Mouse (Mus musculus) heart, embryonic 16.5 days (tissue): ENCODE data around the gene Timm23. TPM values are rescaled to one million over a fixed set of nuclear protein-coding genes. Genes with fewer than 3 reads are reported as not detected.
"Not testable (repeated sequence)": the region's sequence is repeated elsewhere in the genome, so short reads cannot be mapped to it uniquely, and the experiment has no call there.

Experiments used
- ATAC-seq: fragments of 200-750 bp; cut with Nextera tagmentation; replicated peaks from 2 replicates; pipeline ENCODE4 v1.8.0; 2017; ENCODE audit warnings: moderate number of reproducible peaks; ENCODE audit not compliant: insufficient read depth, low FRiP score; ENCODE audit errors: extremely low read depth
- H3K27ac ChIP-seq: fragments of 300-500 bp; sonication (generic); 2 replicates; pipeline ENCODE4 v1.5.1; 2014; ENCODE audit warnings: mild to moderate bottlenecking, low read length, control low read depth, moderate library complexity
- H3K27me3 ChIP-seq: fragments of 300-500 bp; sonication (generic); 2 replicates; pipeline ENCODE4 v1.6.1; 2014; ENCODE audit warnings: low read length, mixed read lengths; ENCODE audit not compliant: control insufficient read depth, insufficient read depth
- H3K36me3 ChIP-seq: fragments of 300-500 bp; sonication (generic); 2 replicates; pipeline ENCODE4 v1.6.1; 2014; ENCODE audit not compliant: control insufficient read depth, insufficient read depth
- H3K4me1 ChIP-seq: fragments of 300-500 bp; sonication (generic); 2 replicates; pipeline ENCODE4 v1.6.1; 2014; ENCODE audit warnings: low read length, mixed read lengths; ENCODE audit not compliant: control insufficient read depth, insufficient read depth
- H3K4me2 ChIP-seq: fragments of 300-500 bp; sonication (generic); 2 replicates; pipeline ENCODE4 v1.6.1; 2014; ENCODE audit warnings: low read depth, mild to moderate bottlenecking, control low read depth, low read length
- H3K4me3 ChIP-seq: fragments of 300-500 bp; sonication (generic); 2 replicates; pipeline ENCODE4 v1.5.1; 2014; ENCODE audit warnings: mild to moderate bottlenecking, control low read depth, low read length
- H3K9ac ChIP-seq: fragments of 300-500 bp; sonication (generic); 2 replicates; pipeline ENCODE4 v1.6.1; 2014; ENCODE audit warnings: low read length, control low read depth
- H3K9me3 ChIP-seq: fragments of 300-500 bp; sonication (generic); replicated peaks from 2 replicates; pipeline ENCODE4 v1.6.1; 2016; ENCODE audit warnings: low read length; ENCODE audit not compliant: control insufficient read depth
- WGBS: fragments of 180-500 bp; shearing (Covaris S2); extraction: QIAGEN DNeasy Blood & Tissue Kit; methylation state at CpG from one replicate; pipeline ENCODE4 v1.1.7; 2014; 5-methylcytosine and 5-hydroxymethylcytosine counted together
- polyA plus RNA-seq: library from polyadenylated mRNA; unstranded; fragments of >200 nt; fragmentation: Nextera tagmentation; extraction: Ambion mirVana; gene quantifications from 2 replicates; pipeline ENCODE4 v1.2.1, GENCODE M21; 2015

Timm23 gene
- polyA plus RNA-seq, 1 experiment from 2014 or later: 274 TPM

GRCm38 (mm10) chr14:32191926-32192325, 9.8 kb downstream of the Timm23 start:
- Histone ChIP-seq H3K27ac (no peak overlapping the region), H3K27me3 (no peaks in the 10 kb centered on the region), H3K4me1 (no peaks in the 10 kb centered on the region), H3K9me3 (no peaks in the 10 kb centered on the region), H3K36me3 (peaks cover 46% of the 10 kb centered on the region), H3K4me2 (no peak overlapping the region), H3K9ac (no peak overlapping the region), H3K4me3 (no peak overlapping the region)
- ATAC-seq: no peak
- WGBS: 65% methylated on average over 5 of the region's 5 CpGs

- Histone ChIP-seq H3K4me1 (no peaks in the 10 kb centered on the region), H3K4me2 (no peak overlapping the region), H3K9ac (no peak overlapping the region), H3K27me3 (no peaks in the 10 kb centered on the region), H3K27ac (no peak overlapping the region), H3K4me3 (no peak overlapping the region), H3K36me3 (peaks cover 43% of the 10 kb centered on the region), H3K9me3 (no peaks in the 10 kb centered on the region)
- ATAC-seq: no peak
- 83% methylated on average over 6 of the region's 6 CpGs for WGBS
These were observed 10.9 kb downstream of the Timm23 start for GRCm38 (mm10) chr14:32190627-32191391.

- Histone ChIP-seq H3K27me3 (no peaks in the 10 kb centered on the region), H3K27ac (no peak overlapping the region), H3K4me2 (no peak overlapping the region), H3K4me3 (no peak overlapping the region), H3K36me3 (peaks cover 64% of the 10 kb centered on the region), H3K9ac (no peak overlapping the region), H3K4me1 (no peaks in the 10 kb centered on the region), H3K9me3 (no peaks in the 10 kb centered on the region)
- no peak for ATAC-seq
- WGBS: 95% methylated on average over 4 of the region's 4 CpGs
These were observed 17.9 kb downstream of the Timm23 start for GRCm38 (mm10) chr14:32183846-32184245.

- peaks cover 45% of the 10 kb centered on the region for H3K36me3 ChIP-seq
- H3K27ac ChIP-seq: no peak overlapping the region
- no peaks in the 10 kb centered on the region for H3K27me3 ChIP-seq
- H3K4me3 ChIP-seq: no peak overlapping the region
- ATAC-seq: no peak
- WGBS: 88% methylated on average over 6 of the region's 6 CpGs
- H3K4me2 ChIP-seq: no peak overlapping the region
- H3K4me1 ChIP-seq: no peaks in the 10 kb centered on the region
- H3K9ac ChIP-seq: no peak overlapping the region
- H3K9me3 ChIP-seq: no peaks in the 10 kb centered on the region
These were observed 20.8 kb downstream of the Timm23 start for GRCm38 (mm10) chr14:32180861-32181260.

- no peak for ATAC-seq
- Histone ChIP-seq H3K27me3 (no peaks in the 10 kb centered on the region), H3K36me3 (peaks cover 39% of the 10 kb centered on the region), H3K27ac (no peak overlapping the region), H3K9ac (no peak overlapping the region), H3K4me2 (no peak overlapping the region), H3K4me1 (no peaks in the 10 kb centered on the region), H3K9me3 (no peaks in the 10 kb centered on the region), H3K4me3 (no peak overlapping the region)
- 80% methylated on average over 10 of the region's 10 CpGs for WGBS
These were observed 22.1 kb downstream of the Timm23 start for GRCm38 (mm10) chr14:32179393-32180195.

- peaks cover 23% of the 10 kb centered on the region for H3K36me3 ChIP-seq
- not testable (repeated sequence) for H3K4me2 ChIP-seq, H3K27me3 ChIP-seq, H3K27ac ChIP-seq, ATAC-seq, H3K4me1 ChIP-seq, H3K4me3 ChIP-seq, H3K9ac ChIP-seq, H3K9me3 ChIP-seq
- WGBS: 83% methylated on average over 4 of the region's 5 CpGs
These were observed 25.1 kb downstream of the Timm23 start for GRCm38 (mm10) chr14:32176590-32176989.

GRCm38 (mm10) chr14:32175310-32175709, 26.4 kb downstream of the Timm23 start:
- ATAC-seq: no peak
- Histone ChIP-seq H3K36me3 (peaks cover 16% of the 10 kb centered on the region), H3K4me2 (no peak overlapping the region), H3K9me3 (no peaks in the 10 kb centered on the region), H3K27ac (no peak overlapping the region), H3K4me3 (no peak overlapping the region), H3K9ac (no peak overlapping the region), H3K4me1 (no peaks in the 10 kb centered on the region), H3K27me3 (no peaks in the 10 kb centered on the region)
- WGBS: 89% methylated on average over 2 of the region's 2 CpGs

GRCm38 (mm10) chr14:32170137-32170536, 31.6 kb downstream of the Timm23 start:
- peaks cover 11% of the 10 kb centered on the region for H3K36me3 ChIP-seq
- H3K4me2 ChIP-seq: no peak overlapping the region
- WGBS: 75% methylated on average over 4 of the region's 4 CpGs
- ATAC-seq: no peak
- H3K27ac ChIP-seq: no peak overlapping the region
- peaks cover 24% of the 10 kb centered on the region for H3K4me1 ChIP-seq
- H3K27me3 ChIP-seq: no peaks in the 10 kb centered on the region
- no peak overlapping the region for H3K9ac ChIP-seq
- H3K9me3 ChIP-seq: no peaks in the 10 kb centered on the region
- no peak overlapping the region for H3K4me3 ChIP-seq

- 0 out of 2 replicates have a peak overlapping the region, but pooled peaks have one; percentile 19 for H3K27ac ChIP-seq
- ATAC-seq: no peak
- H3K9me3 ChIP-seq: no peaks in the 10 kb centered on the region
- peaks cover 30% of the 10 kb centered on the region for H3K4me1 ChIP-seq
- peaks cover 5% of the 10 kb centered on the region for H3K36me3 ChIP-seq
- H3K27me3 ChIP-seq: no peaks in the 10 kb centered on the region
- WGBS: 69% methylated on average over 3 of the region's 3 CpGs
- peak overlapping the region; percentile 2 for H3K4me2 ChIP-seq
- H3K9ac ChIP-seq: no peak overlapping the region
- no peak overlapping the region for H3K4me3 ChIP-seq
These were observed 33.0 kb downstream of the Timm23 start for GRCm38 (mm10) chr14:32168653-32169231.
